Mouse (Mus musculus) adrenal gland, postnatal 10 days (tissue): ENCODE results near the gene Soga1. TPM values are rescaled to one million over a fixed set of nuclear protein-coding genes. Genes with fewer than 3 reads are reported as not detected.

Experiments
- DNase-seq: peaks from one replicate; pipeline ENCODE4 v3.0.0; 2021; ENCODE audit warnings: mixed read lengths
- total RNA-seq, 2 experiments: library from RNA; stranded (reverse); gene quantifications; 2 replicates each; pipeline ENCODE4 v1.2.3; 2021

Soga1 gene
- total RNA-seq, 2 experiments from 2014 or later = 30.3 to 35.9 TPM

DNA sequence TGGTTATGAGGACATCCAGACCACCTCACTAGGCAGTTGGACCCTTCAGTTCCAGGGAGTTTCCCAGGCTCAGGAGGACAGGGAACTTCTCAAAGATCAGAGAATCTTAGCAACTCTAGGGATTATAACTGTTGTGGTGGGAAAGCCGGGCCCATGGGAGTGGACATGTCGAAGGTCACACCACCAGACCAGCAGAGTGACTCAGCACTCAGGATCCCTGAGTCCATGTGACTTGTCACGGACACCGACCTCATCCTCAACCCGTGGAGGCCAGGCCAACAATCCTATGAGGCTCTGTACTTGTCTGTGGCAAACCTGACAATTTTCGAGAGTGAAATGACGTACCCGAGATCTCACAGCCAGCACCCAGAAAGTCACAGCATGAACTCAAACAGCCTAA is 42.7 kb downstream of the Soga1 start:
- peak; percentile 62 for DNase-seq

DNA sequence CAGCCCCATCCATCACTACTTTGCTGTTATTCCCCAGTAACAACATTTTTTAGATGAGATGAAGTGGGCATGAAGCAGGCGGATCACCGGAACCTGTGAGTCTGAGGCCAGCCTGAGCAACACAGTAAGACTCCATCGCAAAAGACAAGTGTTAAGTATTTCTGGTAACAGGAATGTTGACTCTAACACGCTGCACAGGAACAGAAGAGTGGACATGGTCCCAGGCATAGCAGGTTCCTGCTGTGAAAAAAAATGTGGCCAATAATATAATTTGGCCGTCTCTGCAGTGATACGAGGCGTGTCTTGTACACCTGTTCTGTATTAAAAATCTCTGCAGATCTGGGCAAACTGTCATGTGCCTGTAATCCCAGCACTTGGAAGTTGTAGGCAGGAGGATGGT is 43.7 kb downstream of the Soga1 start:
- no peak for DNase-seq

DNA sequence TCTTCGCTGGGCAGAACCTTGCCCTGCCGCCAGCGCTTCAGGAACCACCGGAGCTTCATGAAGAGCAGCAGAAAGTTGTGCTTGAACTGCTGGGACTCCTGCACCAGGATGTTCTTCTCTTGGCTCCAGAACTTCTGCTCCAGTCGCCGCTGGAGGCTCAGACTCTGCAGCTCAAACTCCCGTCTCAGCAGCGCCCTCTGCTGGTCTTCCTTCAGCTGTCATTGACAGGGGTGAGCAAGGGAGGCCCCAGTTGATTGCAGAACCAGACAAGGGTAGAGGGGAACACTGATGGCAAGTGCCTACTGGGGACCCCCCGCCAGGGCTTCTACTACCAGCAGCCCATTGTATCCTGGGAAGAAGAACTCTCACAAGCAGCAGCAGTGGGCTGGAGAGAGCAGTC is 48.2 kb downstream of the Soga1 start:
- DNase-seq = peak; percentile 93

DNA sequence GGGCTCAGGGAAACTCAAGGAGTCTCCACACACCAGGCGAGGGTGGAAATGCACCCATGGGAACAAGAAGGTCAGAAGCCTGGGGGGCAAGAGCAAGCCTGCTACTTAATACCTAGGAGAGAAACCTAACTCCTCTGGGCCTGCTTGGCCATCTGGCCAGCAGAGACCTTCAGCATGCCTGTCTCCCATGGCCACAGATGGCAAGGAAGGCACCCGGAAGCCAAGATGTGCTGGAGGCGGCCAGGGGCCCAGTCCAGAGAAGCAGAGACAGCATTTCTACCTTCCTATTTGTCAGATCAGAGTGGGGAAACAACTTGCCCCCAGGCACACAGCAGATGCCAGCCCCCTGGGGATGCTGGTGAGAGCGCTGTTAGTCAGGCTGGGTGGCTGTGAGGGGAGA is 50.8 kb downstream of the Soga1 start:
- DNase-seq = no peak

DNA sequence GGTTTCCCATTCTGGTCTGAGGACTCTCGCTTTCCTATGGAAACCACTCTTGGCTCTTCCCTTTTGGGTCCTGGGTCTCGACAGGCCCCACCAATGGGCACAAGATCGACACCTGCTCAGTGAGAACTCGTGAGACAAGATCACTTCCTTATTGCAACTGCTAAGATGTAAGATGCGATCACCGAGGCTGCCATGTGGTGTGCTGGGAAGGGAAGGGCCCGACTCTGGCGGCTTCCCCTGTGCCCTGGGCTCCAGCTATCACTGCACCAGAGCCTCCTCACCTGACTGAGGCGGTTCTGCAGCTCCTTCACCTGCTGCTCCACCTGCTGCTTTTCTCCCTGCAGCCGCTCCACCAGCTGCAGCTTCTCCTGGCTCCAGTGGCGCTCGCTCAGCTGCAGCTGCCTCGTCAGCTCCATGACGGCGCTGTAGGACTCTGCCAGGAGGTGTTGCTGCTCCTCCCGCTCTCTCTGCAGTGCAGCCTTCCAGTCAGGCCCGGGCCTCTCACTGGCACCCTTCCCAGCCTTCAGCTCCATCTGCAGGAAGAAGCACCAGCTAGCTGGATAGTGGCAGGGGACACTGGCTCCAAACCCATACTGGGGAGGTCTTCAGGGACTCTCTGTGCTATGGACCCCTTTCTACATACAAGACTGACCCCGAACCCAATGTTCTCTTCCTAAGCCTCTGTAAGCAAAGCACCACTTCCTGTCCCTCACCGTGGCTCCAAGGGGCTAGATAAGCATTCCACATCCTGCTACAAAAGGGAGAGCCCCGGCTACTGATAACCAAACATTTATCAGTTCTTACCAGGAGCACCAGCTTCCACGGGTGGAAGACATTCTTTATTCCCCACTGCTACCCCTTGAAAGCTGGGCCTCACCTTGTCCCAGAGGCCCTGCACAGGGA is 51.7 kb downstream of the Soga1 start:
- DNase-seq = no peak

DNA sequence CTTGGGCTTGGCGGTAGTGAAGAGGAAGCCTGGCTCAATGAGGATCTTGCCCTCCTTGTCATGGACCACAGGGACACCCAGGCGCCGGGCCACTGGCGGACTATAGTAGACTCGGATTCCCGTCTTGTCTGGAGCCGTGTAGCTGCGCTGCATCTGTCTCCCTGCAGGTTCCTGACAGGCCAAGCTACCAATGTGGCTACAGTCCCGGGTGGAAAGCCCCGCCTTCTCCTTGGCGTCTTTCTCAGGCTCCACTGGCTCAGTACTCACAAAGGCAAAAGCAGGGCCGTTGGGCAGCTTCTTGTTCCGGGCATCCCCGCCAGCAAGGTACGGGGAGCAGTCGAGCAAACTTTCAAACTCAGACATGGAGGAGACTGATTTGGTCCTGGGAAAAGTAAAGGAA is 57.9 kb downstream of the Soga1 start:
- no peak for DNase-seq

DNA sequence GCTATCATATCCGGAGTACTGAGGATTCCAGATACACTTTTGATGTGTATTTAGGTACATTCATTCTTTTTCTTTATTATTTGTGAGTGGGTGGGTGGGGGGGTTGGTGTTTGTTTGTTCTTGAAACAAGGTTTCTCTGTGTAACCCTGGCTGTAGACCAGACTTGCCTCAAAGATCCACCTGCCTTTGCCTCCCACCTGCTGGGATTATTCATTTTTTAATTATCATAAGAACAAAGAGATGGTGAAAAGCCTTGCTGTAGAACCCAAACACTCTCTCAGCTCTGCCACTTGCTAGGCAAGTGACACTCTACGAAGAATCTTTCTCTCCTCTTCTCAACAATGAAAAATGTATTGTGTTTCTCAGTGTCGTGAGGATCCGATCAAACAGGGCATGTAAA is 59.8 kb downstream of the Soga1 start:
- no peak for DNase-seq

DNA sequence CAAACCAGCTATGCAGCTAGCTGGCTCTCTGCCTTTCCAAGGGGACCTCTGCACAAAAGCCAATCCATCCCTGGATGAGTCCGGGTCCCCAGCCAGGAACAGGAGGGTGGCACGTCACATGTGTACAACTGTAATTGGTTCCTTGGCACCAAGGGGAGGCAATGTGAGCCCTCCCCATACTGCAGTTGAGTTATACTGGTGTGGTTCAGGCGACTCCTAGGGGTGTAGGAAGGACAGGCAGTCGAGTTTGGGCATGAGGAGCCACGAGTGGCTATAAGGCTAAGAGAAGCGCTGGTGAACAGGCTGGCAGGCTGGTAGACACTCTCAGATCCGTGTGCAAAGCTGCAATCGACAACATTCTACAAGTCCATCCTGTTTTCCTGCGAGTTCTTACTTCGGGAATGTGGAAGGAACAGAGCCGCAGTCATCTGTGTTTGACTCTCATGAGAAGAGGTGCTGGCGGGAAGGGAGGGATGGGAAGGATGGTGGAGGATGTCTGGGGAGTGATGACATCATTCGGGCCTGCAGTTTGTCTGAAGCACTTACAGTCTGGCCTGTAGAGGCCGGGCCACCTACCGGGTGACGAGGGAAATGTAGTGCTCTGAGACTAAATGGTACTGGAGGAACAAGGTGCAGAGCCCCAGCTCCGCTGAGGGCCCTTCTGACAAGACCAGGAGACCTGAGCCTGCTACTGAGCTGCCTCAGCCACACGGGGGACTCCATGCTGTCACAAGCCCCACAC is 62.4 kb downstream of the Soga1 start:
- DNase-seq = no peak

DNA sequence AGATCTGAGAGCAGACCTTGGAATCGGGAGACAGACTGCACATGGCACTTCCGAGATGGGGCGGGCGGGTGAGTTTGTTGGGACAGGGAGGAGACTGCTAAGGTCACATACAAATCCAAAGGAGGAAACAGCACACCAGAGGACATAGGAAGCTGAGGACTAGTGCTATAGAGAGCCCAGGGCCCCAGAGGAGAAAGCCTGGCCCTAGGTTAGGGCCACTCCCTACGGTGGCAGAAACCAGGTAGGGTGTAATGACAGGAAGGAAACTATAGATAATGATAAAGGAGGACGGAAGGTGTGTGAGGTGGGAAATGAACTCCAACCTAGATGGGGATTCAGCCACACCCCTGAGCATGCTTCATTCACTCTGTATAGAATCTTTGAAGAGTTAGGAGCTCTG is 66.7 kb downstream of the Soga1 start:
- DNase-seq = no peak

DNA sequence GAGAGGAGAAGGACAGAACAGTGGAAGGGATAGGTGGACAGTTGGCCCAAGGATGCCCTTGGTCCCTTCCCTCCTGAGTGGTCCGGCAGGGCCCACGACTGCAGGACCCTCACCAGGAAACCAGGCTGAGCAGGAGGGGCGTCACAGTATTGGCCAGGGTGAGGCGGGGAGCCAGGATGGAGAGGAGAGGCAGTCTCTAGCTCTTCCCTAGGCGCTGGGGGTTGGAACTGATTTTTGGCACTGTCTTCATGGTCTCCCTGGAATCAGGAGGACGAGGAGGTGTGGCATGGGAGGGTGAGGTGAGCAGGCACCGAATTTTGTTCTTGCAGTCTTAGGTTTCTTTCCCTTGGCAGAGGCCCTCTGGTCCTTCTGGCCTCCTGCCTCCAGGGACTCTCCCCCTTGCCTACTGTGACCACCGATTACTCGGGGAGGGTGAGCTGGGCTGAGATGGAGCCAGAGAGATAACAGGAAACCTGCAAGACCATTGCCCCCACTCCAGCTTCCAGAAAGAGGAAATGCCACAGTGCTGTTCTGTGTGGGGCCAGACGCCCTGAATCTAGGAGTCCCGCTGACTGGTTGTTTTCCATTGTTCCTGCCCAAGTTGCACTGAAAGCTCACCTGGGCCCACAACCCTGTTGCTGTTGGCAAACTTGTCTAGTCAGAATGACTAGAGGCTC is 68.3 kb downstream of the Soga1 start:
- DNase-seq = no peak

DNA sequence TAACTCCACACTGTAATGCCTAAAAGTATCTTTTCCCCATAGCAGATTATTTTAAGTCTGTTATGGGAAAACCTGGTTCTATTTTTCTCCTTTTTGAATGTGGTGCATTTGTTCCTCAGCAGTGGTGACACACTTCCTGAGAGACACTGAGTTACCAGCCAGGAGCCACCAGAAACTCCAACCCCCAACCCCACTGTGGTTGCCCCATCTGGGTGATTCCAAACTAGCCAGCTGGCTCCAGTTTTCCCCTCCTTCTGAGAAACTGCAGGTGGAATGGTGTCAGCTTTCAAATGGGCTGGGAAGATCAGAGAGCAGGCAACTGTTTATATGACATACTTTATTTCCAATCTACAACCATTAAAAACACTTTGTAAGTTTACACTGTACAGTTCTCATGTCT is 68.9 kb downstream of the Soga1 start:
- DNase-seq = no peak

DNA sequence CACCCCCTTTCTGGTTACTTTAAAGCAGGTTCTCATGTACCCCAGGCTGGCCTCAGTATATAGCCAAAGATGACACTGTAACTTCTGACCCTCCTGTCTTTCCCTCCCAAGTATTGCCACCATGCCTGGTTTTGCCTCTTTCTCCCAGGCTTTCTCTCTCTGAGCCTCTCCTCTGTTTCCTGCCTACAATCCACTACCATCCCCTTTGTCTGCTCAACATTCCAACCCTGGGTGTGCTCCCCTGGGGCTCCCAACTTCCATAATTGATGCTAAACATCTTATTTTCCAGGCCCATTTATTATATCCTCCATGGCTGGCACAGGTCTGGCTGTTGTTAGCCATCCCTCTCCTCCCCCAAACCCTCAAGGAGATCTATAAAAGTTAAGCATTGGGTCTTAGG is 70.5 kb downstream of the Soga1 start:
- DNase-seq = no peak

DNA sequence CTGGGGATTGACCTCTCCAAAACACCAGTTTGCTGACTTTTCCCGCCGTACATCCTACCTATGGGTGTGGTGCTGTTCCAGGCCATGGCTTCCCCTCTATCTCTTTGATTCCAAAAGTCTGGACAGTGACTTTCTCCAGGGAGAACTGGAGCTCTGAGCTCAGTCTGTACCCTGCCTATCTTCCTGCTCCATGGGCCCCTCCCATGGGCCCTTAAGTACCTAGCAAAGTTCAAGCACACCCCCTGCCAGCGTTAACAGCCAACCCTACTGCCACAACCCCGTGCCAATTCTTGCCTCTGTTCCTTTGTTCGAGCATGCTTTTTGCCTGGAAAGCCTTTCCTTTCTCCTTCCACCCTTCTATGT is 71.8 kb downstream of the Soga1 start:
- DNase-seq = no peak

DNA sequence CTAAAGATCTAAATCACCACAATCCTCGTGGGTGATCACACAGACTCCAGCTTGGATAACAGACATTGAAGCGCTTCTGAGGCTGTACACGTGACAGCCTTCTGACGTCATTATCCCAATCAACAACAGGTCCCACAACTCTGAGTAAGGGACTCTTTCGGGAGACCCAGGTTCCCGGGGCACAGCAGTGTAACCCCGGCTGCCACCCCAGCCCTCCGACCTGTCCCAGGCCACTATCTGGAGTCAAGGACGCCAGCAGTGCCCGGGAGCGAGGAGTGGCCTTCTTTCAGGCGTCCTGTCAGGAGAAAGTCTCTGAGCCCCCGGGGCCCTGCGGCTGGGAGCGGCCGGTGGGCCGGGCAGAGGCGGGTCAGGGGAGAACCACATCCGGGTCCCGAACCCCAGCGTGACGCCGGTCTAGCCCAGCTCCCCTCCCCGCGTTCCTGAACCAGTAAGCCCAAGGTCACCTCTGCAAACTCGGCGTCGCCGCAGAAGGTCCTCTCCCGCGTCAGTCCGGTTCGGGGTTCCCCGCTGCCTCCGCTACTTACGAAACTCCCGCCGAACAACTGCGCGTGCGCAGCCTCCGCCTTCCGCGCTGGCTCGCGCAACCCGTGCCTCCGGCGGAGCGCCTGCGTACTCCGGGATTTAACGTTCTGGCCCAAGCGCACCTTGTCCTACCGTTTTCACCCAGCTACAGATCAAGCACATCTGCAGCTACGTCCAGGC is 72.4 kb downstream of the Soga1 start, which contains the start of gene Dsn1:
Dsn1 (minus strand) TSS at position 644 of the 723 bp plus-strand sequence.
- DNase-seq = peak; percentile 95

DNA sequence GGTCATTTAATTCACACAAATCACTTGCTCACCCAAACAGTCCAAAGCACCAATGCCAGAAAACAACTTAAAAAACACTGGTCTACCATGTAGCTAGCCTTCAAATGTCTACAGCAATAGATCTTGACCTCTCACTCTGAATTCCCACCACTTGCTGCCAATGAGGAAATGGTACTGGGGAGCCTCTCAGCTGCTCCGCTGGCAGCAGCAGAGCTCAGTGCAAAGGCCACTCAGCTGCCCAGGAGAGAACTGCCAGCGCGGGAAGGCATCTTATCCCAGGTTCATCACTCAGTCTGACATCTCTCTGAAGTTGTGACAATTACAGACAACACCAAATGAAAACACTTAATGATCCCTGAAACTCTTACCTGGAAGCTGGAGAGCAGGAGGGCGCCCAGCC is 76.7 kb downstream of the Soga1 start:
- DNase-seq = no peak

DNA sequence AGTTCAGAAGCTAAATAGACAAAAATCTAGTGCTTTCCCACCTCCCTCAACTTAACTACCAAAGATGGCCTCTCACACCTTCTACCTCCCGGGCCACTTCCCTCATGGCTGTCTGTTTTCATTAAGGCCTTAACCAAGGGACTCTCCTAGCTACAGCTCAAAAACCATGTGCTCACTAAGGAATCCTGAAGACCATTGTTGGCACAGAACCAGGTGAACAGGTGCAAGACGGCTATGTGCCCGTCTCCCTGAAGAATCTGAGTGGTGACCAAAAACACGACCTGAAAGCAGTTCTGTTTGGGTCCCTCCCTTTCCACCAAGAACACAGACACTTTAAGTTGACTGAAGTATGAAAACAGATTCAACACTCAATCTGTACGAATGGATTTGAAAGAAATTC is 80.8 kb downstream of the Soga1 start:
- DNase-seq = no peak

DNA sequence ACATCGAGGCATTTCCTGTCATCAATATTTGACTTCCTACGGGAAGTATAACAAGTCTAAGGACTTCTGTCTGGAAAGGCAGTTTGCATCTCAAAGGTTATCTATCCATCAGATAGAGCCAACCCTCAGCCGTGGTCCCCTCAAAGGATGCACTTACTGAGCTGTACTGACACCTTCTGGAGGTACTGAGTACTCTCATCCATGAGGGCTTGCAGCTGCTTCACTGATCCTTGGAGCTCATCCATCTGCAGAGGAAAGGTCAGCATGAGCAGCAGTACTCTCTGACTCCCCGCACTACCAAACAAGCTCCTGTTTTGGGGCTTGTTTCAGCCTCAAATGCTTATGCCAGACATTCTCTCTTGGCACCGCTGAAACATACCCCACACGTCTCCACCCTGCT is 82.5 kb downstream of the Soga1 start:
- DNase-seq = peak; percentile 47

DNA sequence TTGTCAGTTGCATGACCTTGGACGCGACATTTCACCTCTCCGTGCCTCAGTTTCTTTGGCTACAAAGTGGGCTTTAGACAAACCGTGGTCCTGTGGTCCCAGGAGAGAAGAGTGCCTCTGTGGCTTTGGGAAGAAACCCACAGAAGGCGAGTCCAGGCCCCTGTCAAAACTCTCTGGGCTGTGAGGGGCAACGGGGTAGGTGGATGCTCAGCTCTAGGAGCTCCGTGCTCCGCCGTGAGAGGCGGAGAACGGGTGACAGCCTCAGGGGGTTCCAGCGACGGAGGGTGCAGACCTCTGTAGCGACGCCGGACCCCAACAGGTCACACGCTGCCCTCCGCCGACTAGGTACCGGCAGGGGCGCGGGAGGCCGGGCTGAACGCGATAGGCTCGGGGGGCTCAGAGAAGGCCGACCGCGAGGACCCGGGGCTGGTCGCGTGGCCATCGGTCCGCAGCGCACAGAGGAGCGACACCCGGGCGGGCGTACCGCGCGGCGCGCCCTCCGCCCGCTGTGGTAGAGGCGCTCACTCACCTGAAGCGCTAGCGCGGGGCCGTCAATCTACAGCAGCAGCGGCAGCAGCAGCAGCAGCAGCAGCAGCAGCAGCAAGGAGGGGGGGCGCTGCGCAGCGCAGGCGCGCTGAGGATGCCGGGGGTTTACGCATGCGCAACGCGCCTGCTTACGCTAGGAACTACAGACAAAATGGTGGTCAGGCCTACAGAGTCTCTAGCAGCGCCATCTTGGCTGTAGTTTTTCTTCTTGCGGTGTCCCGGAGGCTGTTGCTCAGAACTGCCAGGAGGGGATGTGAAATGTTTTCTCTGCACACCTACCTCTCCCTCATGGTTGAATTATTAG is 87.4 kb downstream of the Soga1 start, which contains the start of gene Ndrg3:
Ndrg3 (minus strand) TSS at position 587 of the 850 bp plus-strand sequence.
- peak; percentile 98 for DNase-seq

DNA sequence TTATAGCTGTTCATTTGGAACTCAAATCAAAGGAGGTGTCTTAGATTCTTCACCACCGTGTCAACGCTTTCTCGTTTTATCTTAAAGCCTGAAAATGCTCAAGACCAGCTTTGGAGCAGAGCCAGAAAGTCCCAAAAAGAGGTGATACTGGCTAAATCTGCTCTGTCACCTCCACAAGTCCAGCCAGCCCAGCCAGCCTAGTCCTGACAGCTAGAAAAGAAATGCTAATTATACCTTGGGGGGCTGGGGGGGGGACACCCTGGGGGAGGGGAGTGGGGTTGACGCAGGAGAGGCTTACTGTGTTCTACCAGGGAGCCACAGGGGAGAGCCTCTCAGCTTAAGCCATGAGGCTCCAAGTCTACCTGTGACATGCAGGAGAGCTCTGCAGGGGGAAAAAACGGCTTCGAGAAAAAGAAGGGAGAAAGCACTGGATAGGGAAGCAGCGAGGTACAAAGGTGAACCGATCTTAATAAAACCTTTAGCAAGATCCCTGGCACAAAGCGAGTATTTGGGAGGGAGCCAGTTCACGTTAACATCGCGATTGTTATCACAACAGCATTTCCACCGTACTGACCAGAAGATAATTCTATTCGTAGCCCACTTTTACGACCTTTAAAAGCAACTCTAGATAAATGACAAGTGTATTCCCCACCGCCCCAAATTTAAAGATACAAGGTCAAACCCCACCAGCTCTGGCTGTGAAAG is 88.2 kb downstream of the Soga1 start:
- DNase-seq = peak; percentile 41

DNA sequence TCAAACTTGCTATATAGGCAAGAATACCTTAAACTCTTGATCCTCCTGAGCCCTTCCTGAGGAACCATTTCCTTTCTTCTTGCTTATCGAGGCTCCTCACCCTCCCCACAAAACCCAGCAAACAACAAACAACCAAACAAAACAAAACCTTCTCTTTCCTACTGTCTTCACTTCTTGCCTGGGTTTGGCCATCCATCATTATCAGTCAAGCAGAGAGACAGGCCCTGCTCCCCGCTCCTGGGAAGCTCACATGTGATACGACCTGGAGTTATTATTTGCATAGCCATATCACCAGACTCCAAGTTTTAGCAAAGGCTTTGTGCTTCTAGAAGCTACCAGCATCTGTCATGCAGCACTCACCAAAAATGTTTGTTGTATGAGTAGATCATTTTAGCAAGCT is 91.7 kb downstream of the Soga1 start:
- DNase-seq = no peak

DNA sequence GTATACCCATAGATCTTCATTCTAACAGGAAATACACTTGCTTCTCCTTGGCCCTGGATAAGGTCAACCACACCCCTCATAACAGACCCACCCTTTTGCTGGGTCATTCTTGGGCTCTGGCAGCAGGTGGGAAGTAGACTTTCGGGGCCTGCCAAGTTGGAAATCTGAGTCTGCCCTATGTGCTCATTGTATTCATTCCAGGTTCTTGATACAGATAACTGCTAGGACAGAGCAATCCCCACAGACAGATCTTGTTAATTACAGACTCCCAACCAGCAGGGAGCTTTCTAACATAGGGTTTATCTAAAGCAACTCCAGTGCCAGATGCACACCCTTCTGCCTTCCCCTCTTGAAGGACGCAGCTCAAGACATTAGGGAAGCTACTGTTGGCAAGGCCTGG is 96.2 kb downstream of the Soga1 start:
- DNase-seq = peak; percentile 28
